Mouse (Mus musculus) G1E (cell line): ENCODE data around the gene Kcnip4.

ENCODE experiments used
- CTCF ChIP-seq: IDR thresholded peaks from 2 replicates; pipeline ENCODE4 v1.5.1; 2012; ENCODE audit warnings: low read depth, low read length, inconsistent platforms, mixed read lengths
- GATA1 ChIP-seq: IDR thresholded peaks from 2 replicates; pipeline ENCODE4 v1.6.1; 2012; ENCODE audit warnings: borderline replicate concordance, low read length, inconsistent platforms, mixed read lengths
- GATA2 ChIP-seq: IDR thresholded peaks from 2 replicates; pipeline ENCODE4 v1.6.1; 2012; ENCODE audit warnings: low read depth, low read length, inconsistent platforms, borderline replicate concordance
- POLR2AphosphoS5 ChIP-seq: IDR thresholded peaks from 2 replicates; pipeline ENCODE4 v1.6.1; 2012; ENCODE audit warnings: low read depth, low read length, inconsistent platforms; ENCODE audit not compliant: insufficient replicate concordance
- TAL1 ChIP-seq: conservative IDR thresholded peaks from 2 replicates; pipeline ENCODE4 v1.6.1; 2012; ENCODE audit warnings: low read depth, low read length, inconsistent platforms, mixed read lengths

DNA sequence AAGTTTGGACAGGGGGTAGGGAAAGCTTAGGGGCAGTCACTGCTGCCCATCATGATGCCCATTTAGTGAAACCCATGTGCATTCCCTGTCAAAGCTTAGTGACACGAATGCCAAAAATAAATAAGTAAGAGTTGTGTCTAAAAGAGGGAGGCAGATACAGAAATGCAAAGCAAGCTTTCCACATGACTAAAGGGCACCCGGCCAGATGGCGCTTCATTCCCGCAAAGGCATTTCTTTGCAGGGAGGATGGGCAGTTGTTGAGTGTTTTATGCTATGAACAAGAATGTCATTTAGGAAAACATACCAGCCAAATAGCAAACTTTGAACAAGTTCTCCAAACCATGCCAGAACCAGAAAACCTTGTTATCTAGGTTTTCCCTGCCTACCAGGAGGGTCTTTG, 265.4 kb downstream of the Kcnip4 start:
- TF ChIP-seq CTCF (no peak), TAL1 (no peak), POLR2AphosphoS5 (no peak), GATA1 (no peak), GATA2 (no peak)
